Mouse (Mus musculus) small intestine, adult 2 months (tissue): ENCODE data around the gene Nectin2.

Source experiments
- CTCF ChIP-seq: fragments of 200-500 bp; IDR thresholded peaks from 2 replicates; pipeline ENCODE4 v1.5.1; 2012; ENCODE audit warnings: low read depth, mild to moderate bottlenecking, control low read depth, inconsistent platforms, low read length, moderate library complexity, mixed read lengths; ENCODE audit not compliant: insufficient replicate concordance, insufficient read length; ENCODE audit errors: extremely low read depth
- POLR2A ChIP-seq: fragments of 200-500 bp; IDR thresholded peaks from 2 replicates; pipeline ENCODE4 v1.6.1; 2012; ENCODE audit warnings: low read depth, mild to moderate bottlenecking, control low read depth, inconsistent platforms, low read length, moderate library complexity

DNA sequence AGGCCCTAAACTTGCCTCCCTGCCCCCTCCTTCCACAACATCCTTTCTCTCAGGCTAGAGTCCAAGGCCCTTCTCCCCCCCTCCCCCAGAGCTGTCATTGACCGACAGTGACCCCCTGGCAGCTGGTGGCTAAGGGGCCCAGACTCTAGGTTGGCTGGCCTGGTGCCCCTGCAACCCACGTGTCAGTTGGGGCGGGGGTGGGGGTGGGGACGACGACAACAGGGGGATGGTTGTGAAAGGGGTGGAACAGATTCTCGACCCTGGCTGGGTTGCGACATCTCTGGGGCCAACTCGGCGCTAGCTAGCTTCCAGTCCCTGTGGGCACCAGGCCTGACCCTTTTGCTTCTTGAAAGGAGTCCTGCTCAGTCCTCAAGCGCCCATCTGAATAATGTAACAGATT, 56.9 kb downstream of the Nectin2 start:
- TF ChIP-seq POLR2A (no peak), CTCF (no peak)
